Mouse (Mus musculus): Measurements from ENCODE around the gene Farsa.
A peak's percentile ranks its signal among the peaks of the same experiment; 100 is the strongest.
"Not testable (repeated sequence)": the region's sequence is repeated elsewhere in the genome, so short reads cannot be mapped to it uniquely, and the experiment has no call there.

Farsa gene

GRCm38 (mm10) chr8:84856864-84857441 lies at the start of gene Farsa:
Gene Farsa, plus strand, starts transcription at chr8:84856989.
- DNase-seq: peak; percentile 95

GRCm38 (mm10) chr8:84809109-84809940 lies 47.5 kb upstream of the Farsa start:
- DNase-seq: no peak

- DNase-seq: no peak
These were observed 46.9 kb upstream of the Farsa start for GRCm38 (mm10) chr8:84809941-84810280.

- peak; percentile 95 for DNase-seq
These were observed 45.9 kb upstream of the Farsa start for GRCm38 (mm10) chr8:84810896-84811295.

GRCm38 (mm10) chr8:84811303-84811702 lies 45.5 kb upstream of the Farsa start:
- no peak for DNase-seq

GRCm38 (mm10) chr8:84813059-84813458 lies 43.7 kb upstream of the Farsa start:
- DNase-seq: peak; percentile 84

- no peak for DNase-seq
These were observed 43.0 kb upstream of the Farsa start for GRCm38 (mm10) chr8:84813830-84814229.

GRCm38 (mm10) chr8:84814240-84814554 lies 42.6 kb upstream of the Farsa start:
- DNase-seq: no peak

GRCm38 (mm10) chr8:84814555-84815441 lies 42.0 kb upstream of the Farsa start:
- DNase-seq: no peak

GRCm38 (mm10) chr8:84815547-84815946 lies 41.2 kb upstream of the Farsa start:
- DNase-seq: peak; percentile 93

GRCm38 (mm10) chr8:84816117-84816516 lies 40.7 kb upstream of the Farsa start:
- DNase-seq: no peak

GRCm38 (mm10) chr8:84822723-84823122 lies 34.1 kb upstream of the Farsa start, which contains the start of gene Dand5:
Gene Dand5, minus strand, starts transcription at chr8:84822823.
- no peak for DNase-seq

GRCm38 (mm10) chr8:84823653-84824052 lies 33.1 kb upstream of the Farsa start:
- DNase-seq: peak; percentile 73

GRCm38 (mm10) chr8:84825636-84826035 lies 31.2 kb upstream of the Farsa start:
- DNase-seq: no peak

- not testable (repeated sequence) for DNase-seq
These were observed 30.3 kb upstream of the Farsa start for GRCm38 (mm10) chr8:84826518-84826917.

- DNase-seq: no peak
These were observed 25.3 kb upstream of the Farsa start, which contains the start of gene Gadd45gip1 for GRCm38 (mm10) chr8:84831490-84831889. Gene Gadd45gip1, plus strand, starts transcription at chr8:84831522.

GRCm38 (mm10) chr8:84832034-84832717 lies 24.6 kb upstream of the Farsa start:
- peak; percentile 80 for DNase-seq

- no peak for DNase-seq
These were observed 23.7 kb upstream of the Farsa start for GRCm38 (mm10) chr8:84832759-84833742.

GRCm38 (mm10) chr8:84834002-84834865 lies 22.6 kb upstream of the Farsa start:
- DNase-seq: no peak
